Mouse (Mus musculus) midbrain, embryonic 16.5 days (tissue): ENCODE results near the gene Nfkbie. TPM values are rescaled to one million over a fixed set of nuclear protein-coding genes. Genes with fewer than 3 reads are reported as not detected.

Experiments
- ATAC-seq: fragments of 200-750 bp; cut with Nextera tagmentation; 2 replicates; pipeline ENCODE4 v1.8.0; 2017; ENCODE audit warnings: moderate TSS enrichment
- H3K27ac ChIP-seq: fragments of 300-500 bp; sonication (generic); 2 replicates; pipeline ENCODE4 v1.5.1; 2014; ENCODE audit warnings: mild to moderate bottlenecking, low read length, mixed read lengths
- H3K27me3 ChIP-seq: fragments of 300-500 bp; sonication (generic); 2 replicates; pipeline ENCODE4 v1.6.1; 2014; ENCODE audit warnings: low read depth, low read length, mixed read lengths; ENCODE audit not compliant: control insufficient read depth, insufficient read depth
- H3K36me3 ChIP-seq: fragments of 300-500 bp; sonication (generic); 2 replicates; pipeline ENCODE4 v1.6.1; 2014; ENCODE audit warnings: mild to moderate bottlenecking, low read length, moderate library complexity, mixed read lengths; ENCODE audit not compliant: control insufficient read depth, insufficient read depth
- H3K4me1 ChIP-seq: fragments of 300-500 bp; sonication (generic); 2 replicates; pipeline ENCODE4 v1.6.1; 2014; ENCODE audit warnings: mild to moderate bottlenecking, low read length, mixed read lengths; ENCODE audit not compliant: control insufficient read depth, insufficient read depth
- H3K4me2 ChIP-seq: fragments of 300-500 bp; sonication (generic); 2 replicates; pipeline ENCODE4 v1.6.1; 2014; ENCODE audit warnings: mild to moderate bottlenecking, low read length, mixed read lengths
- H3K4me3 ChIP-seq: fragments of 300-500 bp; sonication (generic); 2 replicates; pipeline ENCODE4 v1.5.1; 2014; ENCODE audit warnings: low read depth, mild to moderate bottlenecking, low read length, moderate library complexity, mixed read lengths
- H3K9ac ChIP-seq: fragments of 300-500 bp; sonication (generic); 2 replicates; pipeline ENCODE4 v1.6.1; 2014; ENCODE audit warnings: low read depth, low read length, mixed read lengths
- H3K9me3 ChIP-seq: fragments of 300-500 bp; sonication (generic); replicated peaks from 2 replicates; pipeline ENCODE4 v1.6.1; 2014; ENCODE audit warnings: mild to moderate bottlenecking, low read length, mixed read lengths; ENCODE audit not compliant: control insufficient read depth, poor library complexity, severe bottlenecking
- WGBS: fragments of 180-500 bp; shearing (Covaris S2); extraction: QIAGEN DNeasy Blood & Tissue Kit; methylation state at CpG from one replicate; pipeline ENCODE4 v1.1.7; 2014; 5-methylcytosine and 5-hydroxymethylcytosine counted together
- polyA plus RNA-seq: library from polyadenylated mRNA; unstranded; fragments of >200 nt; fragmentation: Nextera tagmentation; extraction: Ambion mirVana; gene quantifications from 2 replicates; pipeline ENCODE4 v1.2.1, GENCODE M21; 2015

The Nfkbie gene
- polyA plus RNA-seq, 1 experiment from 2014 or later, result 3.7 TPM

DNA sequence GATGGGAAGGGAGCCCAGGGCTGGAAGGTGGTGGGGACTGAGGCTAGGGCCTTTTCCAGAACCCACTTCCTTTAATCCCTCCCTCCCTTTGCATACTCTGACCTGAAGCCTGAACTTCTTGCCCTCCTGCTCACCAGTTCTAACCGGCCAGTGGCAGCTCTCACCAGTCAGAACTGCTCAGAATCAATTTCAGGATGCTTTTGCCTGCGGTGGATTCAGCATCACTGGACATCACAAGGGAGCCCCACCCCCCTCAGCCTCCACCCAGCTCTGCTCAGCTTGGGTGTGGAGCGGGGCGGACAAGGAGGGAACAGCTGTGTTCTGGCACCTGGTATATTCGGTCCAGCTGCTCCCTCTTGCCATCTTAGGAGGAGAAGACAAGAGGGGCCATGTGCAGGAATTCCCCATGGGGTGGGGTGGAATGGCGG is 46.4 kb downstream of the Nfkbie start, which contains the start of gene Mymx:
Mymx (minus strand) TSS at position 226 of the 428 bp plus-strand sequence.
- Histone ChIP-seq H3K4me2 (no peak within 1 kb of the TSS), H3K27me3 (peaks cover 9% of the 10 kb centered on the region), H3K4me3 (no peak within 1 kb of the TSS), H3K4me1 (peaks cover 5% of the 10 kb centered on the region), H3K27ac (no peak within 1 kb of the TSS), H3K36me3 (no peaks in the 10 kb centered on the region), H3K9ac (no peak within 1 kb of the TSS), H3K9me3 (no peaks in the 10 kb centered on the region)
- 46% methylated on average over 6 of the region's 6 CpGs for WGBS
- no peak for ATAC-seq

DNA sequence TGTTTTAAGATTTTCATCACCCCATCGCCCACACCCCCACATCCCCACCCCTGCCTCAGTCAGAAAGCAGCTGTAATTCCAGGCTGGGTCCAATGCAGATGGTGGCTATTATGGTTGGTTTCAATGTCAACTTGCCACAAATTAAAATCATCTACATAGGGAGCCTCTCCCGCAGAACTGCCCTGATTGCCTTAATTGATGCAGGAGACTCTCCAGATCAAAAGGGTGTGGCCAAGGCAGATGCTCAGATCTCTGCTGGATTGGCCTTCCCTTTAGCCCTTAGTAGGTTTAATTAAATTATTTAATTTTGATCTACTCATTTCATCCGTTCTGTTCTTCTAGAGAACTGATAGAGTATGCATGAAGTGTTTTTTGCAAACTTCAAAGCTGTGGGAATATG is 47.5 kb downstream of the Nfkbie start:
- Histone ChIP-seq H3K9ac (no peak overlapping the region), H3K4me3 (no peak overlapping the region), H3K4me2 (no peak overlapping the region), H3K27ac (no peak overlapping the region), H3K36me3 (no peaks in the 10 kb centered on the region), H3K27me3 (peaks cover 9% of the 10 kb centered on the region), H3K9me3 (no peaks in the 10 kb centered on the region; the same call in 1 of the 2 replicates), H3K4me1 (peaks cover 5% of the 10 kb centered on the region)
- WGBS, result 62% methylated on average over 3 of the region's 3 CpGs
- ATAC-seq, result no peak

DNA sequence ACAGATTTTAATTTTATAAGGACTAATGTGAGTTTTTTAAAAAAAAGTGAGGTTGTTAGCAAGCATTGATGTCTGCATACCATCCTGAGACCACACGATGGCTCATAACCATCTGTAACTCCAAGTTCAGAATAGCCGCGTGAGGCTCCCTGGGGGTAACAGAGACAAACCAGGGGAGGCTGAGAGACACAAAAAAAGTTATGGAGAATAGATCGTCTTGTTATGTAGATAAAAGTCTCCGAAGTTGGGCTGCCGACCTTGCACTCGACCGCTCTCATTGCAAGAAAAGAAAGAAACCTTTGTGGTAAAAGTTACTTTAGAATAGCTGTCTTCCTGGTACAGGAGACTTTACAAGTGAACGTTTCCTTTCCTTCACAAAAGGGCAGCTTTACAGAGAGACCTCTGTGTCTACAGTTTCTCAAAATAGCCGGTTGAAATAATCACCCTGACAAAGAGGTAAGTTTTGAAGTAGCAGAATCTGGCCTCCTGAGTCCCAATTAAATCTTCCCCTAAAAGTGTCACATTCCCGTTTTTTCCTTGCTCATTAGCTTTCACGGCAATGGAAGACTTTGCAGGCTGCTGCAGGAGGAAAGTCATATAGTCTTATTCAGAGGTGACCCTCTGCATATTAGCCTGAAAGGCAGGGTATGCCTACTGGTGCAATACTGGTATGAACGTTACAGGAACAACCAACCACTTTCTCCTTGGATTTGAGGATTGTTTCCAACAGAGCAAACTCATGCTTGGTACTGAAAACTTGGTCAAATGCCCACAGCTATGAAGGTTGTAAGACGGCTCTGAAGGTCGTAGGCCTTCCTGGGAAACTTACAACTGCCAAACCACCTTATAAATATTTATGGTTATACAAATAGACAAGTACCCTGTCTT is 51.7 kb downstream of the Nfkbie start:
- Histone ChIP-seq H3K4me3 (no peak overlapping the region), H3K27ac (no peak overlapping the region), H3K27me3 (no peaks in the 10 kb centered on the region), H3K4me2 (no peak overlapping the region), H3K4me1 (no peaks in the 10 kb centered on the region), H3K9me3 (no peaks in the 10 kb centered on the region; the same call in 1 of the 2 replicates), H3K9ac (no peak overlapping the region), H3K36me3 (no peaks in the 10 kb centered on the region)
- 80% methylated on average over 15 of the region's 15 CpGs for WGBS
- no peak for ATAC-seq

DNA sequence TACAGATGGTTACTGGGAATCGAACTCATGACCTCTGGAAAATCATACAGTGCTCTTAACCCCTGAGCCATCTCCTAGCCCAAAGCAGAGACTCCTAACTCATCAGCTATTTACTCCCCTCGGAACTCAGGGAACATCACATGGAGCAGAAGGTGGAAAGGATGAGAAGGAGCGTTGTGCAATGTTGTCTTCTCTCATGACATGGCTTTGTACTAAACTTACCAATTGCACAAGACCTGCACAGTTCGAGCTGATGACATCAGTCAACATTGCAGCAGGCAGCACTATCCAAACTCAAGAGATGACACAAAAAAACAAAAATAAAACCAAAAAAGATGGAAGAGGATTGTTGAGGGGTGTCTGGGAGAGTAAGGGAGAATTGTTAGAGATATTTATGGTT is 52.9 kb downstream of the Nfkbie start:
- H3K4me2 ChIP-seq, result no peak overlapping the region
- no peaks in the 10 kb centered on the region for H3K4me1 ChIP-seq
- no peak overlapping the region for H3K9ac ChIP-seq
- H3K27ac ChIP-seq, result no peak overlapping the region
- WGBS, result 95% methylated on average over 4 of the region's 4 CpGs
- no peaks in the 10 kb centered on the region for H3K36me3 ChIP-seq
- ATAC-seq, result no peak
- no peaks in the 10 kb centered on the region; the same call in 1 of the 2 replicates for H3K9me3 ChIP-seq
- H3K27me3 ChIP-seq, result no peaks in the 10 kb centered on the region
- no peak overlapping the region for H3K4me3 ChIP-seq

DNA sequence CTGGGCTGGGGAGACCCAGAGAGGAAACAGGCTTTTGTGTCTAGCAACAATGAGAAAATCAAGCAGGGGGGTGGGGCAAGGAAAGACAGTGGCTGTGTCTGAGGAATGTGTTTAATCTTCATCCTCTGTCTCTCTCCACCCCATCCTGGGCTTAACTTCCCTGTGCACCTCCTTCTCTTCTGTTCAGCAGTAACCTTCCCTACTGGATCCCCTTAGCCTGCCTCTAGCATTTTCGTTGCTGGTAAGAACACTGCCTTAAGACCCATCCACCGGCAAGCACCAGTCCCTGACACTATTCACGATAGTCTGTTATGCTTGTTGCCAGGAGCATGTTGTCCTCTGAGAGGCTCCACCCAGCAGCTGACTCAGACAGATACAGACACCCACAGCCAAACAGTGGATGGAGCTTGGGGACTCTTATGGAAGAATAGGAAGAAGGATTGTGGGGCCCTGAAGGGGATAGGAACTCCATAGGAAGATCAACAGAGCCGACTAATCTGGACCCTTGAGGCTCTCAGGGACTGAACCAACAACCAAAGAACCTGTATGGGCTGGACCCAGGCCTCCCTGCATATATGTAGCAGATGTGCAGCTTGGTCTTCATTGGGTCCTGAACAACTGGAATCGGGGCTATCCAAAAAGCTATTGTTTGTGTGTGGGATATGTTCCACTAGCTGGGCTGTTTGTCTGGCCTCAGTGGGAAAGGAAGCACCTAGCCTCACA is 54.8 kb downstream of the Nfkbie start:
- Histone ChIP-seq H3K4me2 (no peak overlapping the region), H3K36me3 (no peaks in the 10 kb centered on the region), H3K27me3 (no peaks in the 10 kb centered on the region), H3K9ac (no peak overlapping the region), H3K27ac (no peak overlapping the region), H3K4me1 (no peaks in the 10 kb centered on the region), H3K4me3 (no peak overlapping the region), H3K9me3 (no peaks in the 10 kb centered on the region; the same call in 1 of the 2 replicates)
- no peak for ATAC-seq
- 16% methylated on average over 5 of the region's 5 CpGs for WGBS

DNA sequence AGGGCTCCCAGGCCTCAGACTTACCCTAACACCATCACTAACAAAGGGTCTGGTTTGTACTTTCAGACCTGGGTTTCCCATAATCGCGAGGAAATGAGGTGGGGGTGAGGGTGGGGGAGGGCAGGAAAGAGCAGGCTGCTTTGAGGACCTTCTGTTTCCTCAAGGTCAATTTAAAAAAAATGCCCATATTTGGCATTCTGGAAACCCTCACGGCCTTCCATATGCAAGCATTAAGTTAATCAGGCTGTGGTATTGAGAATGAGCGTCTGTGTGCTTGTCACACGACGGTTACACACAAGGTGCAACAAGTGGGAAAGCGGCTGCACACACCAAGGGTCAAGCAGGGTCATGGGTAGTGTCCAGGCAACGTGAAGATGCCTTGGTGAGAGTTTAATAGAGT is 56.5 kb downstream of the Nfkbie start:
- WGBS, result 92% methylated on average over 8 of the region's 8 CpGs
- H3K27ac ChIP-seq, result no peak overlapping the region
- no peaks in the 10 kb centered on the region for H3K36me3 ChIP-seq
- no peaks in the 10 kb centered on the region for H3K27me3 ChIP-seq
- no peak overlapping the region for H3K4me2 ChIP-seq
- ATAC-seq, result no peak
- no peaks in the 10 kb centered on the region for H3K4me1 ChIP-seq
- H3K4me3 ChIP-seq, result no peak overlapping the region
- H3K9me3 ChIP-seq, result no peaks in the 10 kb centered on the region; the same call in 1 of the 2 replicates
- no peak overlapping the region for H3K9ac ChIP-seq

Other genes with a start within 250 kb of the Nfkbie start
- 58.6 and 67.5 TPM in 2 replicates for gene Cdc5l, start 122.0 kb upstream of the Nfkbie start, polyA plus RNA-seq
- 2.5 and 3.1 TPM in 2 replicates for gene Spats1, start 80.3 kb upstream of the Nfkbie start, polyA plus RNA-seq
- 17.6 and 18.2 TPM in 2 replicates for gene Aars2, start 48.9 kb upstream of the Nfkbie start, polyA plus RNA-seq
- 4.3 and 5.0 TPM in 2 replicates for gene Tcte1, start 32.3 kb upstream of the Nfkbie start, polyA plus RNA-seq
- gene Tmem151b, start 6.0 kb upstream of the Nfkbie start, polyA plus RNA-seq, result 31.0 and 32.5 TPM in 2 replicates
- 76.0 and 79.6 TPM in 2 replicates for gene Slc35b2, start 8.2 kb downstream of the Nfkbie start, polyA plus RNA-seq
- gene Hsp90ab1, start 17.6 kb downstream of the Nfkbie start, polyA plus RNA-seq, result 1,403 and 1,446 TPM in 2 replicates
- gene Slc29a1, start 43.9 kb downstream of the Nfkbie start, polyA plus RNA-seq, result 37.8 and 40.7 TPM in 2 replicates
- gene Mymx, start 46.4 kb downstream of the Nfkbie start, polyA plus RNA-seq, result not detected in 2 replicates
- gene Capn11, start 103.6 kb downstream of the Nfkbie start, polyA plus RNA-seq, result 0.46 and 0.89 TPM in 2 replicates
- gene Mrpl14, start 130.6 kb downstream of the Nfkbie start, polyA plus RNA-seq, result 115 and 118 TPM in 2 replicates
- gene Tmem63b, start 131.2 kb downstream of the Nfkbie start, polyA plus RNA-seq, result 150 and 155 TPM in 2 replicates
- gene 1600014C23Rik, start 178.1 kb downstream of the Nfkbie start, polyA plus RNA-seq, result 0.46 TPM in 1 of 2 replicates, not detected in the other